Mouse (Mus musculus) E14TG2a.4 (cell line): ENCODE results near the gene Samd1.
A peak's percentile ranks its signal among the peaks of the same experiment; 100 is the strongest.

Source experiments
- H3K27me3 ChIP-seq: 2 replicates; pipeline ENCODE4 v1.6.1; 2014; ENCODE audit warnings: low read length, control low read depth; ENCODE audit not compliant: insufficient read depth
- H3K36me3 ChIP-seq: 2 replicates; pipeline ENCODE4 v1.6.1; 2014; ENCODE audit warnings: low read length, control low read depth; ENCODE audit not compliant: insufficient read depth
- H3K4me1 ChIP-seq: replicated peaks from 2 replicates; pipeline ENCODE4 v1.6.1; 2014; ENCODE audit warnings: low read depth, low read length, control low read depth
- H3K4me3 ChIP-seq: replicated peaks from 2 replicates; pipeline ENCODE4 v1.5.1; 2014; ENCODE audit warnings: mild to moderate bottlenecking, low read length
- H3K9me3 ChIP-seq: 2 replicates; pipeline ENCODE4 v1.6.1; 2014; ENCODE audit warnings: low read length, control low read depth
- CTCF ChIP-seq: conservative IDR thresholded peaks from 2 replicates; pipeline ENCODE4 v1.5.1; 2014; ENCODE audit warnings: low read length
- NANOG ChIP-seq: IDR thresholded peaks from 2 replicates; pipeline ENCODE4 v1.6.1; 2014; ENCODE audit warnings: borderline replicate concordance, low read length, mixed read lengths
- POU5F1 ChIP-seq: IDR thresholded peaks from 2 replicates; pipeline ENCODE4 v1.6.1; 2014; ENCODE audit warnings: low read length, borderline replicate concordance

The Samd1 gene

DNA sequence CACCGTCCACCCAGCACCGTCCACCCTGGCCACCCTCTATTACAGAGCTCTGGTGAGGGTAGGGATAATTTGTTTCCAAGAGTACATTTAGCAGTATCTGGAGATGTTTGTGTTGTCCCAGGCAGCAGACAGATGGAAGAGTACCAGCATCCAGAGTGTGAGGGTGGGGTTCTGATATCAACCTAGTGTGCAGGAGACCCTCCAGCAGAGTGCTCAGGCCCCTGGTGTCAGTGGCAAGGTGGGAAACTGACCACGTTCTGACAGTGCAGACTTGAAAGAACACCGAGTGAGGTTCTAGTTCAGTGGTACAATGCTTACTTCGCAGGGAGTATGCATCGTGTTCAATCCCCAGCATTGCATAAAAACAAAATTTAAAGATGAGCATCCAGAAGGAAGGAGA lies 25.8 kb upstream of the Samd1 start:
- Histone ChIP-seq H3K36me3 (peaks cover 39% of the 10 kb centered on the region), H3K9me3 (no peaks in the 10 kb centered on the region), H3K4me3 (peak overlapping the region; percentile 90), H3K27me3 (no peaks in the 10 kb centered on the region), H3K4me1 (peaks cover 30% of the 10 kb centered on the region)
- no peak for TF ChIP-seq CTCF
- TF ChIP-seq NANOG, result no peak
- TF ChIP-seq POU5F1, result no peak

DNA sequence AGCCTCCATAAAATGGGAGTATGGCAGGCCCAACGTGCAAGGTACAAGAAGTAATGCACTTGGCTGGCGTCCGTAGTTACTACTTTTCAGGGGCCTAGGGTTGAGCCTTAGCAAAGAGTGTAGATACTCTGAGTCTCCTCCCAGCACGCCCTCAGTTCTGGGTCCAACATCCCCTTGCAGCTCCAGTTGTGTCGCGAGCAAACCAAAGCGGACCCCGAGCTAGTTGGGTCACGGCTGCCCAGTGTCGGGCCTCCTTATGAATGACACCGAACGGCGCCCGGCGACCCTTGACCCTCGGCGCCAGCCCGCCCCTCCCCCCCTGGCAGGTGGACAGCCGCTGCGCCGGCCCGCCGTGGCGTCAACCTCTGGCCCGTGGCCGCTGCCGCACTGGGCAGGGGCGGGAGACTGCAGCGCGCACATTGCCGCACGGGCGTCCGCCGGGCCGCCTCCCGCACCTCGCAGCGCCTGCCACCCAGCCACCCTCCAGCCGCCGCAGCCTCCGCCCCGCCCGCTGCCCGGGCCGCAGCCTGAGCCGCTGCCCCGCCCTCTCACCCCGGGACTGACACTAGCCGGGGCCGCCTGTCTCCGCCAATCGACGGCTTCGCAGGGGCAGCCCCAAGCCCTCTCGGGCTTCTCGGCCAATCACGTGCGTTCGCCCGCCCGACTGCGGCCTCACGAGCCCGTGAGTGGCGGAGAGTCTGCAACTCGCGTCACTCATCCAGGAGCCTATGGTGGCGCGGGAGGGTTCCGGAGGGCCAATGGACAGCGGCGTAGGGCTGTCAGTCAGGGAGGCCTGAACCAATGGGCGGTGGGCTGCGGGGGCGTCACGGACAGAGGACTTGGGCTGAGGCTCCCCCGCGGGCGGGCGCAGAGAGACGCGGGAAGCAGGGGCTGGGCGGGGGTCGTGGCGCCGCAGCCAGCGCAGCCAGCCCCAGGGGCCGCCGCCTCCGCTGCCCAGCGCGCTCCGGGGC lies 25.0 kb upstream of the Samd1 start, which contains the start of gene Prkaca:
Gene Prkaca (plus strand): TSS at position 844 of the 971 bp plus-strand sequence.
- H3K36me3 ChIP-seq, result peaks cover 31% of the 10 kb centered on the region
- peaks cover 36% of the 10 kb centered on the region for H3K4me1 ChIP-seq
- no peak for TF ChIP-seq POU5F1
- TF ChIP-seq CTCF, result no peak
- TF ChIP-seq NANOG, result no peak
- H3K4me3 ChIP-seq, result peak within 1 kb of the TSS; percentile 90
- H3K27me3 ChIP-seq, result no peaks in the 10 kb centered on the region
- H3K9me3 ChIP-seq, result no peaks in the 10 kb centered on the region

DNA sequence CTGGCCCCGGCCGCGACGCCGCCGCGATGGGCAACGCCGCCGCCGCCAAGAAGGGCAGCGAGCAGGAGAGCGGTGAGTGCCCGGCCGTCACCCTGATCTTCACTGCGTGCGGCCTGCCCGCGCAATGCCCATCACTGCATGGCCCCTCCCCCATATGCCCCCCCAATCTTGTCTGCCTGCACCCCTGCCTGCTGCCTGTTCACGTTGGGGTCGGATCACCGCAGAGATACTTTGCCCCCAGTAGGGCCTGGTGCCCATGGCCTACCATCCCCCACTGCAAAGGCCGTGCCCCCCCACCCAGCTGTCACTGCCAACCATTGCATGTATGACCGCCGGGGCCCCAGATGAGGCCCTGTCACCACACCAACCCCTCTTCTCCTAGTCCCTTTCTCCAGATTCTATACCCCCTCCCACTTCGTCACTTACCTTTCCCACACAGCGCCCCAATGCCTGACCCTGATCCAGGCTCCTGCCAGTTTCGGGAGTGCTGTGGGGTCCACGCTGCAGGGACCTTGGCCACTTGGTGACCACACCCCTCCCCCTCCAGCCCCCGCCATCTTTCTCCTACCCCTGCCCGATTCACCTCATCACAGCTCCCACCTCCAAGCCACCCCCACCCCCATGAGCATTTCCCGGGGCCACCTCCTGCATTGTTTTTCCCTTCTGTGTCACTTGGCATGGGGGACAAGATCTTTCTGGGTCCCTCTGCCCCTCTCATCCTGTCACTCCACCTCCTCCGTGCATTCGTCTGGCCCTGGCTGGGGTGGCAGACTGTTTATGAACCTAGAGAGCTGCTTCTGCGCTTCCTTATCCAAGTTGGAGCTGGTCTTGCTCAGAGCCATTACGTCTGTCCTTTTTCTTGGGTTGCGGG lies 24.1 kb upstream of the Samd1 start:
- no peak for TF ChIP-seq POU5F1
- no peak for TF ChIP-seq NANOG
- TF ChIP-seq CTCF, result no peak
- peaks cover 43% of the 10 kb centered on the region for H3K4me1 ChIP-seq
- H3K4me3 ChIP-seq, result peak overlapping the region; percentile 90
- H3K9me3 ChIP-seq, result no peaks in the 10 kb centered on the region
- H3K36me3 ChIP-seq, result peaks cover 22% of the 10 kb centered on the region
- H3K27me3 ChIP-seq, result no peaks in the 10 kb centered on the region

DNA sequence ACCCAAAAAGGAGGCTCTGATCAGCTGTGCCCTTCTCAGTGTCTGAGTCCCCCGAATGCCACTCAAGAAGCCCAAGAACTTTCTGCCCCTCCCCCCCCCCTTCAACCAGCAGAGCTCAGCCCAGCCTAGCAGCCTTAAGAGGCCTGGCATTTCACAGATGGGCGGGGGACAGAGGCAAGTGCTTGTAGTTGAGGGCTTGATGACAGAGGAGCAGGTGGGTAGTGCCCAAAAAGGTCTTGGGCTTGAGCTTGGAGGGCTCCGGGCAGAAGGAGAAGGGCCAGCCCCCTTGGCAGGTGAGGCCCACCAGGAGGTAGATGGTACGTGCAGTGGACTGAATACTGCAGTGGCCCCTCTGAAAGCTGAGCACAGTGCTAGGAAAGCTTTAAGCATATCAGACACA lies 23.0 kb upstream of the Samd1 start:
- peaks cover 16% of the 10 kb centered on the region for H3K36me3 ChIP-seq
- no peaks in the 10 kb centered on the region for H3K9me3 ChIP-seq
- no peak overlapping the region for H3K4me3 ChIP-seq
- TF ChIP-seq CTCF (no peak), POU5F1 (no peak), NANOG (no peak)
- H3K27me3 ChIP-seq, result no peaks in the 10 kb centered on the region
- H3K4me1 ChIP-seq, result peaks cover 43% of the 10 kb centered on the region

DNA sequence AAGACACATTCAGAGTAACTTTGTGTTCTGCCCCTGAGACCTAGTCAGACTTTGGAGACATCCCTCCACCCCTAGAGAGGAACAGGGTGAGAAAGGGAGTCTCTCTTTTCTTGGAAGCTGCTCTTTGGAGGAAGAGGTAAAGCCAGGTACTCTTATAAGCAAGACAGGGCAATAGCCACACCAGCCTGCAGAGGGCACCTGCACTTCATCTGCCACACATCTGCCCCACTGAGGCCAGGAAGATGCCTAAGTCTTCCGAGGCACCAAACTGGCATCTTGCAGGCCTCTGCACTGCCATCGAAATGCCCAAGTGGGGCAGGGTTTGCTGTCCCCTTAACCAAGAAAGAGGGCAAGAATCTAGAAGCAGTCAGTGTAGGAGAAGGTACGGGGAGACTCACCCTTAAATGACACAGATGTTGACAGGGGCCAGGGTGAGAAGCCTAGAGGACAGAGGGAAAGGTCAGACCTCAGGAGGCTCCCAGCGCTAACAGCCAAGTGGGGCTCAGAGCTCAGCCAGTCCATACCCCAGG lies 21.3 kb upstream of the Samd1 start:
- H3K27me3 ChIP-seq, result no peaks in the 10 kb centered on the region
- no peak for TF ChIP-seq POU5F1
- peak; percentile 25; the same call in 1 of the 2 replicates for TF ChIP-seq CTCF
- peaks cover 24% of the 10 kb centered on the region for H3K36me3 ChIP-seq
- H3K4me3 ChIP-seq, result no peak overlapping the region
- H3K4me1 ChIP-seq, result peaks cover 42% of the 10 kb centered on the region
- H3K9me3 ChIP-seq, result no peaks in the 10 kb centered on the region

DNA sequence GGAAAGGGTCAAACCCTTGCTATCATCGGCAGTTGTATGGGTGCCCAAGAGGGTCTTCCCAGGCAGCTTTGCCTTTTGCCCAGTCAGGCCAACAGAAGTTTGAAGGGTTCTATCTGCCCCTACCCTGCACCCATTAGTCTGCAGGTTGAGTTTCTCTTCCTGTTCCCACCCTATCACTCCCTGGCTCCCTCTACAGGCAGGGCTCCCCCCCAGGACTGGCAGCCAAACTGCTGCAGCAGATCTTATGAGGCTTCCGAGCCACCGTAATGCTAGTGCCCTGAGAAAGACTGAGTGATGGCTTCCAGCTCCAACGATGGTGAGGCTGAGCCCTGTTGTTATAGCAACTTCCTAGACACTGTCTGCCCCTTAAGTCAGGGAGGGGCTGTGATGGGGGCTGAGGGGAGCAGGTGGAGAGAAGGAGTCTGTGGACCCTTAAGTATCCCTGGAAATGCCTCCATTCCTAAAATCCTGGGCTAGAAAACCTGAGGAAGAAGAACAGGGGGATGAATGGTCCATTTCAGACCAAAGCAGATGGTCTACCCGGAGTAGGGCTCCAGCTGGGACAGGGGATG lies 20.6 kb upstream of the Samd1 start:
- Histone ChIP-seq H3K36me3 (peaks cover 28% of the 10 kb centered on the region), H3K9me3 (no peaks in the 10 kb centered on the region), H3K4me3 (no peak overlapping the region), H3K4me1 (peaks cover 35% of the 10 kb centered on the region), H3K27me3 (no peaks in the 10 kb centered on the region)
- TF ChIP-seq CTCF, result peak; percentile 18; the same call in 1 of the 2 replicates
- no peak for TF ChIP-seq NANOG

DNA sequence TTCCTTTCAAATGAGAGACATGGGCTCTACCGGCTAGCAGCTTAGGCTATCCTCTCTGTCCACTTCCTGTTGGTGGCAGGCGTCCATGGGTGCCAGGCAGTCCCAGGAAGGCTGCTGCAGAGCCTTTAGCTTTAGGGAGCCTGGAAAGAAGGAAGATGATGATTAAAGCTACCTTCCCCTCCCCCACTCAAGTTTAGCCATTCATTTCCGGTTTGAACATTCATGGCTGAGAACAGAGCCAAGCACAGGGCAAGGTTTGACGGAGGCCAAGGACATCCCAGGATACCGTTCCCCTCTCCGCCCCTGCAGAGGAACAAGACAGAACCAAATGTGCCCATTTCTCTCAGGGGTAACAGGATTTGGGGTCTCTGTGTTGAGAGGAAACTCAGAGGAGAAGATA lies 19.8 kb upstream of the Samd1 start:
- Histone ChIP-seq H3K4me1 (peaks cover 33% of the 10 kb centered on the region), H3K4me3 (no peak overlapping the region), H3K36me3 (peaks cover 33% of the 10 kb centered on the region), H3K9me3 (no peaks in the 10 kb centered on the region), H3K27me3 (no peaks in the 10 kb centered on the region)
- no peak for TF ChIP-seq NANOG
- no peak for TF ChIP-seq CTCF
- no peak for TF ChIP-seq POU5F1

DNA sequence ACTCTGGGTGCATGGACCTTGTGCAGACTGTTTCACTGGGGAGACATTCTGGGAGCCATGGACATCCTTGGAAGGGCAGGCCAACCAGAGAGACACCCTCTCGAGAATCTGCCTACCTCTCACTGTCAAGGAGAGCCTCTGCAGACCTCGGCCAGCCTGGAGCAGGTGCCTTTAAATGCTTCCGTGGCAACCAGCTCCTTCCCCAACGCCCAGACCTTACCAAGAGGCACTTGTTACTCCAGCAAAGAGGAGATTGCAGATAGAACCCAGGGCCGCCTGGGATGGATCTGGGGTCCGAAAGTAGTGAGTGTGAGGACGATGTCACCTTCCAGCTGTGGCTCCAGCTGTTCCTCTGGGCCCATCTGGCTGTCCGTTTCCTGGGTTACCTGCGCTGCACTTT lies 19.3 kb upstream of the Samd1 start:
- Histone ChIP-seq H3K4me1 (peaks cover 33% of the 10 kb centered on the region), H3K4me3 (no peak overlapping the region), H3K27me3 (no peaks in the 10 kb centered on the region), H3K36me3 (peaks cover 34% of the 10 kb centered on the region), H3K9me3 (no peaks in the 10 kb centered on the region)
- no peak for TF ChIP-seq CTCF
- TF ChIP-seq NANOG, result no peak
- no peak for TF ChIP-seq POU5F1
